8 mouse cellular contexts compared by ENCODE assay signal in the genomic region with DNA sequence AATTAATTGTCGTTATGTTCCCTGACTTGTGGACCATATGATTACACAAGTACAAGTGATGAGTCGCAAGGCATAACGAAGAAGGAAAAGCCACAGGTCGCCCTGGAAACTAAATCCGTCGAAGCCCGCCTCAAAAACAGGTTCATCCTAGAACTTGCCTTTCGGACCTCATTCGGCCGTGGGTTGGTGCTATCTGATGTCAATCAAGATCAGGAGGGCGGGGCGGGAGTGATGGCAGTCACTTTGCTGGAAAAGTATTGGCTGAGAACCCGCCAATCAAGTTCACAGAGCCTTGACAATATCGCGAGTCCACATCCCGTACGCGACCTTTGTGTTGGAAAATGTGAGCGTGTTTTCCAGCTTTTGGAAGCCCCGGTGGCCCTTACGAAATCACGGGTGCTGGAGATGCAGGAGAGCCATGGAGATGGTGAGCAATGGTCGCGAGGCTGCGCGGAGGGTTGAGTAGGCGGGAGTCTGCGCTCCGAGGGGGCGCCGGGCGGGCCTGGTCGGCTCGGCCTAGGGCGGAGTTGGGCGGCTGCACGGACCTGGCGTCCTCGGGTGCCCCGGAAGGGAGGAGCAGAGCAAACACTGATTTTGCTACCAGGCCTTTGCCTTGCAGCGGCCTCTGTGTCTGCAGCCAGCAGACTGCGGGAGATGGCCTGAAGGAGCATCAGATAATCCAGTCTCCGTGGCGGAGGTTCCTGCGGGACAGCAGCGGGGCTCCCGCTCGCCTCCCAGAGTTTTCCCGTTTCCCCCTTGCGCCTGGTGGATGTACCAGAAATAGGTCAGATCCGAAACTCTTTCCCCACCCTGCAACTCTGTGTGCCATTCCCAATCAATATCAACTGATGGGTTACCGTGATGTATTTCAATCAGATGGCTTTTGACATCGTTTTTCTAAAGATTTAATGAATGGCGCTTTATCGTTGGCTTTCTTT. TPM values are rescaled to one million over a fixed set of nuclear protein-coding genes. Genes with fewer than 3 reads are reported as not detected.
DNase-seq lines count a peak whose midpoint lies in the region; ATAC-seq lines count a peak whose summit lies in the region.

A gene (plus strand): TSS at position 285 of the 938 bp plus-strand sequence.

- no peaks in the 10 kb centered on the region for H3K9me3 ChIP-seq in hindbrain, embryonic 12.5 days (replicated peaks)

- peaks cover 23% of the 10 kb centered on the region for H3K36me3 ChIP-seq in hindbrain, embryonic 12.5 days

- H3K4me2 ChIP-seq in hindbrain, embryonic 12.5 days (replicated peaks), result peak within 1 kb of the TSS; percentile 57

- no peaks in the 10 kb centered on the region for H3K27me3 ChIP-seq in hindbrain, embryonic 12.5 days

- 1% methylated on average over 55 of the region's 55 CpGs for WGBS in hindbrain, embryonic 12.5 days

- H3K4me1 ChIP-seq in hindbrain, embryonic 12.5 days, result peaks cover 15% of the 10 kb centered on the region

- peak within 1 kb of the TSS; percentile 73 for H3K9ac ChIP-seq in hindbrain, embryonic 12.5 days

- ATAC-seq in hindbrain, embryonic 12.5 days (ENCODE audit: low FRiP score), result peak; percentile 99

- peak; percentile 100 for DNase-seq in NIH3T3 (ENCODE audit: low read depth)
- DNase-seq in cerebellum, postnatal 10 days, result peak; percentile 99 to 100
- DNase-seq in frontal cortex, postnatal 10 days (ENCODE audit: low spot score in 2 of 2), result peak; percentile 96 to 98
- DNase-seq in layer of hippocampus, postnatal 14 days (ENCODE audit: low spot score in 2 of 2), result peak; percentile 98 to 99
- DNase-seq in lung, postnatal 14 days, result peak; percentile 100
- DNase-seq in retina, adult 2 months (ENCODE audit: low read depth, low spot score), result peak; percentile 96
- peak; percentile 97 to 98 for DNase-seq in thymus, postnatal 36 days

- peak within 1 kb of the TSS; percentile 95 for H3K27ac ChIP-seq in hindbrain, embryonic 12.5 days

- H3K4me3 ChIP-seq in hindbrain, embryonic 12.5 days, result peak within 1 kb of the TSS; percentile 68

RNA-seq across cellular contexts. Expression of the gene that starts here (rescaled TPM):
- 59.4 and 61.8 TPM in 2 replicates for polyA plus RNA-seq in hindbrain, embryonic 12.5 days (2016; fragmentation: Nextera tagmentation; extraction: Ambion mirVana)
- total RNA-seq in layer of hippocampus, postnatal 14 days (2021), result 10 to 100 TPM; 37.6 to 43.3 TPM

Comparison
In these comparisons a context has a peak if more than half of its experiments do, and no peak if none do; other contexts are left out.
1. Peak in every context shown above with its lines: DNase-seq, ATAC-seq, H3K4me3 ChIP-seq and H3K27ac ChIP-seq.